Mouse (Mus musculus): Measurements from ENCODE around the gene Pcp4l1. TPM values are rescaled to one million over a fixed set of nuclear protein-coding genes. Genes with fewer than 3 reads are reported as not detected.
"Not testable (repeated sequence)": the region's sequence is repeated elsewhere in the genome, so short reads cannot be mapped to it uniquely, and the experiment has no call there.

Pcp4l1 gene
- polyA plus RNA-seq, 1 experiment from 2014 or later = 7.3 TPM

GRCm38 (mm10) chr1:171168906-171169305 is 27.2 kb downstream of the Pcp4l1 start:
- Histone ChIP-seq H3K4me1 (peaks cover 3% of the 10 kb centered on the region; the same call in 1 of the 2 replicates), H3K4me3 (no peak overlapping the region), H3K36me3 (replicated peaks) (no peaks in the 10 kb centered on the region), H3K27me3 (ENCODE audit: poor library complexity, severe bottlenecking) (no peaks in the 10 kb centered on the region), H3K27ac (no peak overlapping the region), H3K9me3 (no peaks in the 10 kb centered on the region)
- WGBS = 89% methylated on average over 12 of the region's 12 CpGs
- no peak for DNase-seq (ENCODE audit: extremely low spot score, low spot score)

GRCm38 (mm10) chr1:171165629-171166345 is 30.3 kb downstream of the Pcp4l1 start:
- no peak for DNase-seq (ENCODE audit: extremely low spot score, low spot score)
- peaks cover 3% of the 10 kb centered on the region; the same call in 1 of the 2 replicates for H3K4me1 ChIP-seq
- 87% methylated on average over 5 of the region's 5 CpGs for WGBS

GRCm38 (mm10) chr1:171164258-171164657 is 31.8 kb downstream of the Pcp4l1 start:
- H3K4me3 ChIP-seq = no peak overlapping the region
- WGBS = 41% methylated on average over 3 of the region's 3 CpGs
- peaks cover 29% of the 10 kb centered on the region for H3K27me3 ChIP-seq (ENCODE audit: poor library complexity, severe bottlenecking)
- no peak for DNase-seq (ENCODE audit: extremely low spot score, low spot score)
- no peaks in the 10 kb centered on the region for H3K9me3 ChIP-seq
- peaks cover 18% of the 10 kb centered on the region for H3K4me1 ChIP-seq
- H3K36me3 ChIP-seq (replicated peaks) = no peaks in the 10 kb centered on the region
- H3K27ac ChIP-seq = no peak overlapping the region

More at GRCm38 (mm10) chr1:171165629-171166345, 30.3 kb downstream of the Pcp4l1 start:
- Histone ChIP-seq H3K27ac (no peak overlapping the region), H3K9me3 (no peaks in the 10 kb centered on the region), H3K36me3 (replicated peaks) (no peaks in the 10 kb centered on the region), H3K4me3 (no peak overlapping the region), H3K27me3 (ENCODE audit: poor library complexity, severe bottlenecking) (peaks cover 14% of the 10 kb centered on the region)

- no peaks in the 10 kb centered on the region for H3K9me3 ChIP-seq
- DNase-seq (ENCODE audit: extremely low spot score, low spot score) = no peak
- no peaks in the 10 kb centered on the region for H3K36me3 ChIP-seq (replicated peaks)
- no peak overlapping the region for H3K27ac ChIP-seq
- no peak overlapping the region for H3K4me3 ChIP-seq
- 94% methylated on average over 3 of the region's 3 CpGs for WGBS
- H3K27me3 ChIP-seq (ENCODE audit: poor library complexity, severe bottlenecking) = peaks cover 46% of the 10 kb centered on the region
- H3K4me1 ChIP-seq = peaks cover 19% of the 10 kb centered on the region
Observed at GRCm38 (mm10) chr1:171162526-171162925, 33.5 kb downstream of the Pcp4l1 start.

GRCm38 (mm10) chr1:171159485-171159975 is 36.5 kb downstream of the Pcp4l1 start:
- Histone ChIP-seq H3K27ac (no peak overlapping the region), H3K27me3 (ENCODE audit: poor library complexity, severe bottlenecking) (peaks cover 72% of the 10 kb centered on the region), H3K36me3 (replicated peaks) (no peaks in the 10 kb centered on the region), H3K4me3 (peak overlapping the region; percentile 44), H3K4me1 (peaks cover 23% of the 10 kb centered on the region), H3K9me3 (no peaks in the 10 kb centered on the region)
- WGBS = 2% methylated on average over 15 of the region's 15 CpGs
- DNase-seq (ENCODE audit: extremely low spot score, low spot score) = no peak

- no peak for DNase-seq (ENCODE audit: extremely low spot score, low spot score)
- Histone ChIP-seq H3K36me3 (replicated peaks) (no peaks in the 10 kb centered on the region), H3K4me3 (no peak overlapping the region), H3K4me1 (peaks cover 20% of the 10 kb centered on the region), H3K27ac (no peak overlapping the region), H3K27me3 (ENCODE audit: poor library complexity, severe bottlenecking) (peaks cover 72% of the 10 kb centered on the region), H3K9me3 (no peaks in the 10 kb centered on the region)
Observed at GRCm38 (mm10) chr1:171157965-171158364, 38.1 kb downstream of the Pcp4l1 start.

GRCm38 (mm10) chr1:171156644-171157043 is 39.4 kb downstream of the Pcp4l1 start:
- no peak for DNase-seq (ENCODE audit: extremely low spot score, low spot score)
- Histone ChIP-seq H3K36me3 (replicated peaks) (no peaks in the 10 kb centered on the region), H3K4me1 (peaks cover 20% of the 10 kb centered on the region), H3K9me3 (no peaks in the 10 kb centered on the region), H3K27ac (no peak overlapping the region), H3K27me3 (ENCODE audit: poor library complexity, severe bottlenecking) (peaks cover 67% of the 10 kb centered on the region), H3K4me3 (no peak overlapping the region)
- WGBS = 71% methylated on average over 3 of the region's 3 CpGs

- DNase-seq (ENCODE audit: extremely low spot score, low spot score) = no peak
- Histone ChIP-seq H3K36me3 (replicated peaks) (no peaks in the 10 kb centered on the region), H3K27me3 (ENCODE audit: poor library complexity, severe bottlenecking) (peaks cover 22% of the 10 kb centered on the region), H3K4me1 (peaks cover 29% of the 10 kb centered on the region), H3K9me3 (no peaks in the 10 kb centered on the region), H3K4me3 (no peak overlapping the region), H3K27ac (no peak overlapping the region)
- 85% methylated on average over 4 of the region's 4 CpGs for WGBS
Observed at GRCm38 (mm10) chr1:171151966-171152365, 44.1 kb downstream of the Pcp4l1 start.

- peaks cover 2% of the 10 kb centered on the region for H3K36me3 ChIP-seq (replicated peaks)
- H3K4me3 ChIP-seq = peak overlapping the region; percentile 96
- 6% methylated on average over 18 of the region's 18 CpGs for WGBS
- H3K9me3 ChIP-seq = no peaks in the 10 kb centered on the region
- H3K4me1 ChIP-seq = peaks cover 29% of the 10 kb centered on the region
- H3K27ac ChIP-seq = peak overlapping the region; percentile 92
- DNase-seq (ENCODE audit: extremely low spot score, low spot score) = peak; percentile 19
- peaks cover 11% of the 10 kb centered on the region for H3K27me3 ChIP-seq (ENCODE audit: poor library complexity, severe bottlenecking)
Observed at GRCm38 (mm10) chr1:171150838-171151391, 45.2 kb downstream of the Pcp4l1 start.

- WGBS = under 1% methylated on average over 34 of the region's 34 CpGs
- Histone ChIP-seq H3K36me3 (replicated peaks) (peaks cover 9% of the 10 kb centered on the region), H3K27me3 (ENCODE audit: poor library complexity, severe bottlenecking) (peaks cover 4% of the 10 kb centered on the region; the same call in 1 of the 2 replicates), H3K27ac (peak within 1 kb of the TSS; percentile 92), H3K4me3 (peak within 1 kb of the TSS; percentile 96), H3K9me3 (no peaks in the 10 kb centered on the region), H3K4me1 (peaks cover 26% of the 10 kb centered on the region)
- DNase-seq (ENCODE audit: extremely low spot score, low spot score) = peak; percentile 94
Observed at GRCm38 (mm10) chr1:171149974-171150760, 45.9 kb downstream of the Pcp4l1 start, which contains the start of the genes Sdhc and Mpz. Gene Sdhc, minus strand, starts transcription at chr1:171150603. Gene Mpz, plus strand, starts transcription at chr1:171150711.

- WGBS = 91% methylated on average over 10 of the region's 11 CpGs
- not testable (repeated sequence) for H3K27ac ChIP-seq; DNase-seq (ENCODE audit: extremely low spot score, low spot score); H3K4me3 ChIP-seq; H3K9me3 ChIP-seq; H3K4me1 ChIP-seq; H3K27me3 ChIP-seq (ENCODE audit: poor library complexity, severe bottlenecking)
- peaks cover 75% of the 10 kb centered on the region for H3K36me3 ChIP-seq (replicated peaks)
Observed at GRCm38 (mm10) chr1:171142981-171143380, 53.1 kb downstream of the Pcp4l1 start.

- not testable (repeated sequence) for H3K4me3 ChIP-seq; H3K9me3 ChIP-seq; H3K27ac ChIP-seq; H3K27me3 ChIP-seq (ENCODE audit: poor library complexity, severe bottlenecking); DNase-seq (ENCODE audit: extremely low spot score, low spot score); H3K4me1 ChIP-seq
- H3K36me3 ChIP-seq (replicated peaks) = peaks cover 96% of the 10 kb centered on the region
- WGBS = 92% methylated on average over 8 of the region's 8 CpGs
Observed at GRCm38 (mm10) chr1:171137486-171138155, 58.4 kb downstream of the Pcp4l1 start.

Data from forebrain, embryonic 10.5 days (tissue).